Mouse (Mus musculus) intestine, embryonic 14.5 days (tissue): ENCODE measurements at regions not wholly inside any gene's neighbourhood (a gene's known extent, or its start where the extent isn't known, plus 50 kb on each side); places are given as distances from the start of the nearest gene placed in this dataset.
"Not testable (repeated sequence)": the region's sequence is repeated elsewhere in the genome, so short reads cannot be mapped to it uniquely, and the experiment has no call there.

Experiments used
- ATAC-seq: fragments of 200-750 bp; cut with Nextera tagmentation; replicated peaks from 2 replicates; pipeline ENCODE4 v1.8.0; 2017; ENCODE audit warnings: low read depth, moderate number of reproducible peaks, moderate TSS enrichment, moderate library complexity; ENCODE audit not compliant: low FRiP score, low TSS enrichment
- DNase-seq: peaks from one replicate; pipeline ENCODE4 v3.0.0-alpha.2; 2018; ENCODE audit warnings: low spot score
- H3K27ac ChIP-seq: fragments of 300-500 bp; sonication (generic); 2 replicates; pipeline ENCODE4 v1.5.1; 2014; ENCODE audit warnings: low read depth, mild to moderate bottlenecking, control low read depth
- H3K27me3 ChIP-seq: fragments of 300-500 bp; sonication (generic); replicated peaks from 2 replicates; pipeline ENCODE4 v1.6.1; 2014; ENCODE audit warnings: low read length, control low read depth; ENCODE audit not compliant: control insufficient read depth, insufficient read depth
- H3K36me3 ChIP-seq: fragments of 300-500 bp; sonication (generic); 2 replicates; pipeline ENCODE4 v1.6.1; 2014; ENCODE audit warnings: low read length, control low read depth; ENCODE audit not compliant: control insufficient read depth, insufficient read depth
- H3K4me1 ChIP-seq: fragments of 300-500 bp; sonication (generic); replicated peaks from 2 replicates; pipeline ENCODE4 v1.6.1; 2014; ENCODE audit warnings: low read length, control low read depth, mixed read lengths; ENCODE audit not compliant: control insufficient read depth, insufficient read depth
- H3K4me2 ChIP-seq: fragments of 300-500 bp; sonication (generic); 2 replicates; pipeline ENCODE4 v1.6.1; 2014; ENCODE audit warnings: low read length
- H3K4me3 ChIP-seq: fragments of 300-500 bp; sonication (generic); 2 replicates; pipeline ENCODE4 v1.5.1; 2014; ENCODE audit warnings: low read depth, low read length, control low read depth, mixed read lengths
- H3K9ac ChIP-seq: fragments of 300-500 bp; sonication (generic); 2 replicates; pipeline ENCODE4 v1.6.1; 2014; ENCODE audit warnings: mild to moderate bottlenecking, low read length
- H3K9me3 ChIP-seq: fragments of 300-500 bp; sonication (generic); 2 replicates; pipeline ENCODE4 v1.6.1; 2016; ENCODE audit warnings: low read length, control low read depth; ENCODE audit not compliant: control insufficient read depth
- WGBS: fragments of 180-500 bp; shearing (Covaris S2); extraction: QIAGEN DNeasy Blood & Tissue Kit; methylation state at CpG from one replicate; pipeline ENCODE4 v1.1.7; 2014; 5-methylcytosine and 5-hydroxymethylcytosine counted together

GRCm38 (mm10) chrX:70871209-70871608 lies 178.8 kb upstream of the Mamld1 start:
- Histone ChIP-seq H3K9ac (no peak overlapping the region), H3K4me3 (no peak overlapping the region), H3K27me3 (no peaks in the 10 kb centered on the region), H3K4me1 (no peaks in the 10 kb centered on the region), H3K4me2 (no peak overlapping the region), H3K36me3 (no peaks in the 10 kb centered on the region), H3K27ac (no peak overlapping the region), H3K9me3 (no peaks in the 10 kb centered on the region)
- 64% methylated on average over 1 of the region's 1 CpGs for WGBS
- ATAC-seq (no peak), DNase-seq (no peak)

GRCm38 (mm10) chrX:70881326-70881725 lies 168.7 kb upstream of the Mamld1 start:
- WGBS: 87% methylated on average over 2 of the region's 2 CpGs
- no peak for ATAC-seq
- H3K4me3 ChIP-seq: no peak overlapping the region
- no peak overlapping the region for H3K27ac ChIP-seq
- no peaks in the 10 kb centered on the region for H3K27me3 ChIP-seq
- H3K4me1 ChIP-seq: no peaks in the 10 kb centered on the region
- no peaks in the 10 kb centered on the region for H3K9me3 ChIP-seq
- no peak overlapping the region for H3K9ac ChIP-seq
- no peaks in the 10 kb centered on the region for H3K36me3 ChIP-seq
- H3K4me2 ChIP-seq: no peak overlapping the region
- no peak for DNase-seq

- Histone ChIP-seq H3K4me1 (no peaks in the 10 kb centered on the region), H3K4me2 (no peak overlapping the region), H3K27ac (no peak overlapping the region), H3K9ac (no peak overlapping the region), H3K9me3 (no peaks in the 10 kb centered on the region), H3K36me3 (no peaks in the 10 kb centered on the region), H3K4me3 (no peak overlapping the region), H3K27me3 (no peaks in the 10 kb centered on the region)
- WGBS: 69% methylated on average over 2 of the region's 2 CpGs
- no peak for ATAC-seq
- DNase-seq: no peak
Observed at GRCm38 (mm10) chrX:70883461-70883860, 166.6 kb upstream of the Mamld1 start.

- H3K27me3 ChIP-seq: no peaks in the 10 kb centered on the region
- no peaks in the 10 kb centered on the region for H3K4me1 ChIP-seq
- no peak overlapping the region for H3K9ac ChIP-seq
- H3K4me3 ChIP-seq: no peak overlapping the region
- WGBS: 63% methylated on average over 2 of the region's 2 CpGs
- no peak overlapping the region for H3K27ac ChIP-seq
- no peaks in the 10 kb centered on the region for H3K9me3 ChIP-seq
- DNase-seq: no peak
- ATAC-seq: no peak
- no peak overlapping the region for H3K4me2 ChIP-seq
- H3K36me3 ChIP-seq: no peaks in the 10 kb centered on the region
Observed at GRCm38 (mm10) chrX:70894517-70894916, 155.5 kb upstream of the Mamld1 start.

GRCm38 (mm10) chrX:70895554-70895953 lies 154.5 kb upstream of the Mamld1 start:
- Histone ChIP-seq H3K9me3 (no peaks in the 10 kb centered on the region), H3K4me3 (no peak overlapping the region), H3K9ac (no peak overlapping the region), H3K4me1 (no peaks in the 10 kb centered on the region), H3K4me2 (no peak overlapping the region), H3K36me3 (no peaks in the 10 kb centered on the region), H3K27me3 (no peaks in the 10 kb centered on the region), H3K27ac (no peak overlapping the region)
- no peak for DNase-seq
- ATAC-seq: no peak
- 73% methylated on average over 4 of the region's 4 CpGs for whole genome bisulfite sequencing

- 39% methylated on average over 2 of the region's 2 CpGs for WGBS
- Histone ChIP-seq H3K36me3 (no peaks in the 10 kb centered on the region), H3K9ac (no peak overlapping the region), H3K27ac (no peak overlapping the region), H3K27me3 (no peaks in the 10 kb centered on the region), H3K4me1 (no peaks in the 10 kb centered on the region), H3K4me3 (no peak overlapping the region), H3K4me2 (no peak overlapping the region), H3K9me3 (no peaks in the 10 kb centered on the region)
- ATAC-seq (no peak), DNase-seq (no peak)
Observed at GRCm38 (mm10) chrX:70897110-70897721, 152.8 kb upstream of the Mamld1 start.

- not testable (repeated sequence) for DNase-seq, H3K4me1 ChIP-seq, H3K9me3 ChIP-seq, H3K4me3 ChIP-seq, H3K27me3 ChIP-seq, ATAC-seq, H3K36me3 ChIP-seq, H3K27ac ChIP-seq, H3K4me2 ChIP-seq, H3K9ac ChIP-seq
- WGBS: 81% methylated on average over 1 of the region's 1 CpGs
Observed at GRCm38 (mm10) chrX:70898836-70899235, 151.2 kb upstream of the Mamld1 start.

- 64% methylated on average over 8 of the region's 8 CpGs for WGBS
- H3K27ac ChIP-seq: no peak overlapping the region
- H3K9ac ChIP-seq: no peak overlapping the region
- no peak overlapping the region for H3K4me2 ChIP-seq
- ATAC-seq: no peak
- no peaks in the 10 kb centered on the region for H3K36me3 ChIP-seq
- DNase-seq: no peak
- no peaks in the 10 kb centered on the region for H3K9me3 ChIP-seq
- no peak overlapping the region for H3K4me3 ChIP-seq
- H3K27me3 ChIP-seq: no peaks in the 10 kb centered on the region
- no peaks in the 10 kb centered on the region for H3K4me1 ChIP-seq
Observed at GRCm38 (mm10) chrX:70899720-70900479, 150.2 kb upstream of the Mamld1 start.

GRCm38 (mm10) chrX:70925646-70926045 lies 124.4 kb upstream of the Mamld1 start:
- 52% methylated on average over 2 of the region's 2 CpGs for WGBS
- ATAC-seq: no peak
- no peak overlapping the region for H3K27ac ChIP-seq

More at GRCm38 (mm10) chrX:70925646-70926045, 124.4 kb upstream of the Mamld1 start:
- Histone ChIP-seq H3K36me3 (no peaks in the 10 kb centered on the region), H3K9me3 (no peaks in the 10 kb centered on the region), H3K9ac (no peak overlapping the region), H3K27me3 (no peaks in the 10 kb centered on the region), H3K4me3 (no peak overlapping the region), H3K4me2 (no peak overlapping the region), H3K4me1 (no peaks in the 10 kb centered on the region)
- DNase-seq: no peak
